Mouse (Mus musculus) G1E (cell line): ENCODE results near the gene Pptc7. TPM values are rescaled to one million over a fixed set of nuclear protein-coding genes. Genes with fewer than 3 reads are reported as not detected.

ENCODE experiments used
- ATAC-seq: 2 replicates; pipeline ENCODE4 v1.8.0; 2016; ENCODE audit warnings: mild to moderate bottlenecking; ENCODE audit not compliant: insufficient number of reproducible peaks, poor library complexity, low FRiP score, severe bottlenecking; ENCODE audit errors: extremely low read depth
- DNase-seq: peaks from one replicate; pipeline ENCODE4 v3.0.0; 2012; ENCODE audit warnings: low spot score
- H3K27me3 ChIP-seq: 2 replicates; pipeline ENCODE4 v1.6.1; 2012; ENCODE audit warnings: mild to moderate bottlenecking, low read length, inconsistent platforms; ENCODE audit not compliant: insufficient read depth
- H3K36me3 ChIP-seq: replicated peaks from 2 replicates; pipeline ENCODE3; 2012; ENCODE audit warnings: mild to moderate bottlenecking, inconsistent platforms
- H3K4me1 ChIP-seq: 2 replicates; pipeline ENCODE4 v1.6.1; 2012; ENCODE audit warnings: low read depth, low read length, inconsistent platforms, mixed read lengths; ENCODE audit not compliant: insufficient read depth
- H3K4me3 ChIP-seq: 2 replicates; pipeline ENCODE4 v1.5.1; 2012; ENCODE audit warnings: low read depth, mild to moderate bottlenecking, inconsistent platforms, low read length, moderate library complexity, mixed read lengths
- H3K9me3 ChIP-seq: replicated peaks from 2 replicates; pipeline ENCODE4 v1.6.1; 2012; ENCODE audit warnings: inconsistent platforms
- CTCF ChIP-seq: IDR thresholded peaks from 2 replicates; pipeline ENCODE4 v1.5.1; 2012; ENCODE audit warnings: low read depth, low read length, inconsistent platforms, mixed read lengths
- GATA1 ChIP-seq: IDR thresholded peaks from 2 replicates; pipeline ENCODE4 v1.6.1; 2012; ENCODE audit warnings: borderline replicate concordance, low read length, inconsistent platforms, mixed read lengths
- GATA2 ChIP-seq: IDR thresholded peaks from 2 replicates; pipeline ENCODE4 v1.6.1; 2012; ENCODE audit warnings: low read depth, low read length, inconsistent platforms, borderline replicate concordance
- POLR2AphosphoS5 ChIP-seq: IDR thresholded peaks from 2 replicates; pipeline ENCODE4 v1.6.1; 2012; ENCODE audit warnings: low read depth, low read length, inconsistent platforms; ENCODE audit not compliant: insufficient replicate concordance
- TAL1 ChIP-seq: conservative IDR thresholded peaks from 2 replicates; pipeline ENCODE4 v1.6.1; 2012; ENCODE audit warnings: low read depth, low read length, inconsistent platforms, mixed read lengths
- polyA plus RNA-seq: library from polyadenylated mRNA; stranded (reverse); fragments of >175 nt; gene quantifications from 2 replicates; pipeline ENCODE4 v1.2.3, GENCODE M21; 2012
- total RNA-seq, 2 experiments: library from RNA; stranded (forward) in 1 of 2; stranded (reverse) in 1 of 2; fragments of 200-1000 nt in 1 of 2; fragments of >200 nt in 1 of 2; fragmentation: Nextera tagmentation in 1 of 2; gene quantifications; 2 replicates each; pipeline ENCODE4 v1.2.3; 2014 to 2017

Gene Pptc7
- total and polyA plus RNA-seq, 3 experiments: 10.6 to 16.7 (median 12.5) TPM

DNA sequence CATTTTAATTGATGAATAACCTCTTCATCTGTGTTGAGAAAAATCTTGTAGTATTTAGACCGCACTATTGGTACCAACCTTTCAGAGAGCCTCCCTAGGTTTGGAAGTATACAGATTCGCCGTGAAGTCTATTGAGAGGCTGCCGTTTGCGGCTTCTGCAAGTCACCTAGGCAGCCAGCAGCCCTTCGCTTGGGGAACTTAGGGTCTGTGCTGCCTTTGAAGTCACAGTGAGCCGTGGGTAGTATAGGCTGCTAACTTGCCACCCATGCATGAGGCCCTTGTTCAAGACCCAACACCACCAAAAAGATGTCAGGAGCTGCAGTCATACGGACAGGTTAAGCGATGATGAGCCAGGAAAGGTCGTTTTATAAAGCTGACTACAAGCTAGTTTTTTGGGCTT is 2.0 kb downstream of the Pptc7 start:
- ATAC-seq (no peak), DNase-seq (no peak)
- Histone ChIP-seq H3K9me3 (no peaks in the 10 kb centered on the region), H3K4me1 (peaks cover 43% of the 10 kb centered on the region), H3K4me3 (peak overlapping the region; percentile 48; the same call in 1 of the 2 replicates), H3K36me3 (peaks cover 41% of the 10 kb centered on the region), H3K27me3 (peaks cover under 1% of the 10 kb centered on the region; the same call in 1 of the 2 replicates)
- TF ChIP-seq GATA1 (no peak), GATA2 (no peak), TAL1 (no peak), POLR2AphosphoS5 (no peak), CTCF (no peak)

DNA sequence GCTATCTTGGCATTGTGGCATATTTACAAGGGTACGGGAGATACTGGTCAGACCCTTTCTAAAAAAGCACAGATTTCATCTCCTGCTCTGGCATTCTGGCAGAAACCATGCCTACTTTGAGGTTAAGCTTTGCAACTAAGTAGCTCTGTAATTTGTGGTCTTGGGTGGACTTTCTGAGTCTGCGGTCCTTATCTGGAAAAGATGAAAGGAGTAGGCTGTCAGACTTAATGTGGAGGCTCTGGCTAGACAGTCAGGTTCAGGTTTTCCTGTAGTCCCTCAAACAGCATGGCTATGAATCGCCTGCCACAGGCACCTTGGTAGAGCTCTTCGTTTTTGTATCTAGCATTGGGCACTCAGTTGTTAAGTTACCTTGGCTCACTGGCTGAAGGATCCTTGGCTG is 2.9 kb downstream of the Pptc7 start:
- no peak for DNase-seq
- TF ChIP-seq GATA1 (no peak), TAL1 (no peak), POLR2AphosphoS5 (no peak), CTCF (no peak), GATA2 (no peak)
- Histone ChIP-seq H3K4me3 (no peak overlapping the region), H3K27me3 (no peaks in the 10 kb centered on the region), H3K4me1 (peaks cover 50% of the 10 kb centered on the region), H3K9me3 (no peaks in the 10 kb centered on the region), H3K36me3 (peaks cover 47% of the 10 kb centered on the region)
- no peak for ATAC-seq

- Histone ChIP-seq H3K4me3 (no peak overlapping the region), H3K36me3 (peaks cover 60% of the 10 kb centered on the region), H3K27me3 (no peaks in the 10 kb centered on the region), H3K4me1 (peaks cover 57% of the 10 kb centered on the region), H3K9me3 (no peaks in the 10 kb centered on the region)
- ATAC-seq (no peak), DNase-seq (no peak)
- no peak for TF ChIP-seq GATA1
- TF ChIP-seq POLR2AphosphoS5: no peak
- TF ChIP-seq TAL1: no peak
- TF ChIP-seq CTCF: no peak
- TF ChIP-seq GATA2: no peak
Observed at GRCm38 (mm10) chr5:122288147-122288811, 4.1 kb downstream of the Pptc7 start.

- no peaks in the 10 kb centered on the region for H3K9me3 ChIP-seq
- DNase-seq (peak; percentile 53), ATAC-seq (peak; percentile 34; the same call in 1 of the 2 replicates)
- H3K4me1 ChIP-seq: peaks cover 55% of the 10 kb centered on the region
- peaks cover 87% of the 10 kb centered on the region for H3K36me3 ChIP-seq
- H3K4me3 ChIP-seq: peak overlapping the region; percentile 31; the same call in 1 of the 2 replicates
- TF ChIP-seq GATA1 (no peak), POLR2AphosphoS5 (no peak), CTCF (no peak), GATA2 (no peak), TAL1 (no peak)
- H3K27me3 ChIP-seq: no peaks in the 10 kb centered on the region
Observed at GRCm38 (mm10) chr5:122291149-122291548, 7.0 kb downstream of the Pptc7 start.

DNA sequence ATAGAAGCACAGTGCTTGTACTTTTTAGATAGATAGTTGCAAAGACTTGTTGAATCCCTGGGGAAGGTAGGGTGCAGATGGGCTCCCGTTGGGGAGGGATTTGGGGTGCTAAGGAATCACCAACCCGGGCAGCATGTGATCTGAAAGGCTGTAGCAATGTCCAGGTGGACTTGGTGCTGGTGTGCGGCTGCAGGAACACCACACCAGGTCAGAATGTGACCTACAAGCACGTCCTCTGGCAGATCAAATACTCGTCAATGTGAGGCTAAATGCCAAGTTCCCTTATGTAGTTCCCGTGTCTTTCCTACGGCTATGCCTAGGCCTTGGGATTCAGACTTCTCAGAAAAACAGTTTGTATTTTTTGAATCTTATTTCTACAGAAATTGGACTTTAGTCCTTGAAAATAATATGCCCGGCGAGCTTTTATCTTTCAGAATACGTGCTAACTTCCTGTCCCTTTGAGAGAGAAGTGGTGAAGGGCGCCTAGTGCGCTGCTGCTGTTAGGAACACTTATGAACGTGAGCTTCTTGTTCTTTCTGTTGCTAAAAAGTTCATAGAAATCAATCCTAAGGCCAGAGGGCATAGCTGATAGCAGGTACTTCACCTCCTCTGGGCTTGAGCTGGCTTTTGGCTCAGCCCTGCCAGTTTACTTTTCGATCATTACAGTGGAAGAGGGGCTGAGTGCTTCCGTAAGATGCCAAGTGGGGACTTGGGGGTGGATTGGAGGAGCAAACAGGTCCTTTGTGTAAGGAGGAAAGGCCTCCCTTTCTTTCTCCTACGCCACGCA is 7.6 kb downstream of the Pptc7 start:
- H3K9me3 ChIP-seq: no peaks in the 10 kb centered on the region
- TF ChIP-seq POLR2AphosphoS5 (no peak), TAL1 (no peak), GATA1 (no peak), CTCF (no peak), GATA2 (no peak)
- peak overlapping the region; percentile 41; the same call in 1 of the 2 replicates for H3K4me3 ChIP-seq
- ATAC-seq (no peak), DNase-seq (no peak)
- no peaks in the 10 kb centered on the region for H3K27me3 ChIP-seq
- H3K4me1 ChIP-seq: peaks cover 55% of the 10 kb centered on the region
- peaks cover 86% of the 10 kb centered on the region for H3K36me3 ChIP-seq

DNA sequence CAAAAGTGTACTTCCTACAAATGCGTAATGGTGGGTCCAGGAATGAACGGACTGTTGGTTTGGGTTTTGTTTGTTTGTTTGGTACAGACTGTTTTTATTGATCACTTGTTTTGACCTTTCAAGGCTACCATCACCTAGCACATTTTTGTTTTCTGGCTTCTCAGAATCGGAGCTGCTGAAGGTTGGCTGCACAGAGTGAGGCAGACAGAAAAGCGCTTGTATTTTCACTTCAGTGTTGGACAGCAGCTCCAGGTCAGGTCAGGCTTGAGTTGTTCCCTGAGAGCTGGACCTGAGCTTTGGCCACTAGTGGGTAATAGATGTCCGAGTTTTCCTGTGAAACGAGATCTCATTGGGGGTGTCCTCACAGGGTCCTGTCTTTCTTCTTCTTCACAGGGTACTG is 9.0 kb downstream of the Pptc7 start:
- no peak for DNase-seq
- Histone ChIP-seq H3K27me3 (no peaks in the 10 kb centered on the region), H3K9me3 (no peaks in the 10 kb centered on the region), H3K36me3 (peaks cover 86% of the 10 kb centered on the region), H3K4me3 (no peak overlapping the region), H3K4me1 (peaks cover 47% of the 10 kb centered on the region)
- ATAC-seq: no peak
- TF ChIP-seq TAL1: no peak
- no peak for TF ChIP-seq CTCF
- TF ChIP-seq GATA1: no peak
- TF ChIP-seq POLR2AphosphoS5: no peak
- TF ChIP-seq GATA2: no peak
